In genomic region chr8:111769296-111769695, GRCm38 (mm10) we compare ENCODE assay signal across 9 mouse cellular contexts. TPM values are rescaled to one million over a fixed set of nuclear protein-coding genes. Genes with fewer than 3 reads are reported as not detected.
DNase-seq lines count a peak whose midpoint lies in the region; ATAC-seq and TF ChIP-seq lines count a peak whose summit lies in the region.
"Had no signal": no experiment of that assay in that cellular context is flagged by ENCODE, and none has a peak within 500 bp of the region (broad histone marks: within the 10 kb centered on the region; RNA-seq: fewer than 3 reads in every experiment).

No protein-coding gene starts in this region.

- H3K4me3 ChIP-seq in gastrocnemius, adult 2 months, result no peak overlapping the region
- no peak overlapping the region for H3K4me3 ChIP-seq in layer of hippocampus, adult 2 months
- no peak overlapping the region for H3K4me3 ChIP-seq in hindbrain, embryonic 15.5 days
- no peak overlapping the region for H3K4me3 ChIP-seq in neural tube, embryonic 15.5 days (replicated peaks)
- H3K4me3 ChIP-seq: liver, embryonic 15.5 days had no signal

- peaks cover 4% of the 10 kb centered on the region for H3K36me3 ChIP-seq in hindbrain, embryonic 15.5 days
- H3K36me3 ChIP-seq in neural tube, embryonic 15.5 days, result peaks cover 19% of the 10 kb centered on the region

- intact Hi-C loops in gastrocnemius, adult 2 months (cut with DNase I), result no loop called here
- intact Hi-C loops in gastrocnemius, postnatal 14 days (cut with DNase I; ENCODE audit: low total_unique reads), result no loop called here

- peak overlapping the region; percentile 67 for H3K27ac ChIP-seq in gastrocnemius, adult 2 months
- peak overlapping the region; percentile 74 for H3K27ac ChIP-seq in layer of hippocampus, adult 2 months
- H3K27ac ChIP-seq in hindbrain, embryonic 15.5 days (replicated peaks), result peak overlapping the region; percentile 74
- peak overlapping the region; percentile 84 for H3K27ac ChIP-seq in neural tube, embryonic 15.5 days (replicated peaks)
- H3K27ac ChIP-seq: liver, embryonic 15.5 days had no signal

- peaks cover 24% of the 10 kb centered on the region for H3K4me1 ChIP-seq in hindbrain, embryonic 15.5 days (replicated peaks)
- peaks cover 28% of the 10 kb centered on the region for H3K4me1 ChIP-seq in neural tube, embryonic 15.5 days

- H3K9ac ChIP-seq in hindbrain, embryonic 15.5 days, result no peak overlapping the region
- no peak overlapping the region; the same call in 1 of the 2 replicates for H3K9ac ChIP-seq in neural tube, embryonic 15.5 days (replicated peaks)
- H3K9ac ChIP-seq: liver, embryonic 15.5 days had no signal

- no peak for TF ChIP-seq CTCF in gastrocnemius, adult 2 months (IDR thresholded peaks at IDR 0.05)
- no peak for TF ChIP-seq CTCF in layer of hippocampus, adult 2 months (conservative IDR thresholded peaks at IDR 0.05)

- 61% methylated on average over 15 of the region's 15 CpGs for WGBS in hindbrain, embryonic 15.5 days
- WGBS in neural tube, embryonic 15.5 days, result 52% methylated on average over 15 of the region's 15 CpGs

- no peaks in the 10 kb centered on the region for H3K9me3 ChIP-seq in hindbrain, embryonic 15.5 days
- H3K9me3 ChIP-seq in neural tube, embryonic 15.5 days (replicated peaks), result no peaks in the 10 kb centered on the region
- H3K9me3 ChIP-seq: liver, embryonic 15.5 days had no signal

- H3K27me3 ChIP-seq in hindbrain, embryonic 15.5 days, result no peaks in the 10 kb centered on the region
- H3K27me3 ChIP-seq in neural tube, embryonic 15.5 days (replicated peaks), result no peaks in the 10 kb centered on the region
- H3K27me3 ChIP-seq: liver, embryonic 15.5 days had no signal

- ATAC-seq in hindbrain, embryonic 15.5 days (ENCODE audit: low FRiP score, low read depth), result no peak
- ATAC-seq in neural tube, embryonic 15.5 days (ENCODE audit: low FRiP score), result no peak

- no peak overlapping the region for H3K4me2 ChIP-seq in hindbrain, embryonic 15.5 days
- no peak overlapping the region for H3K4me2 ChIP-seq in neural tube, embryonic 15.5 days
- H3K4me2 ChIP-seq: liver, embryonic 15.5 days had no signal

- no peak for DNase-seq in gastrocnemius, adult 2 months
- no peak for DNase-seq in gastrocnemius, adult 8-10 months (ENCODE audit: low spot score in 2 of 2)
- no peak for DNase-seq in layer of hippocampus, adult 2 months (ENCODE audit: low spot score in 2 of 2)
- no peak for DNase-seq in layer of hippocampus, adult 8-10 months (ENCODE audit: low spot score in 2 of 2)
- no peak for DNase-seq in spleen, postnatal 14 days (ENCODE audit: low spot score in 2 of 2)
- no peak for DNase-seq in gastrocnemius, postnatal 14 days

RNA-seq across cellular contexts. Expression of gene Bcar1, which starts 25.7 kb away (rescaled TPM):
- 10 to 100 TPM; 10.8 to 12.6 TPM for total RNA-seq in gastrocnemius, adult 2 months (2021)
- 10 to 100 TPM; 10.7 to 11.1 (median 10.8) TPM for total RNA-seq in gastrocnemius, adult 8-10 months (2022)
- total RNA-seq in layer of hippocampus, adult 2 months (2021), result 10 to 100 TPM; 66.1 to 69.7 TPM
- total RNA-seq in layer of hippocampus, adult 8-10 months (2022), result 10 to 100 TPM; 58.8 to 73.3 (median 62.6) TPM
- 46.5 and 54.2 TPM in 2 replicates for polyA plus RNA-seq in hindbrain, embryonic 15.5 days (2015; fragmentation: Nextera tagmentation; extraction: Ambion mirVana)
- polyA plus RNA-seq in neural tube, embryonic 15.5 days (2015; fragmentation: Nextera tagmentation; extraction: Ambion mirVana), result 41.5 and 42.8 TPM in 2 replicates
- 10 to 100 TPM; 15.5 to 17.4 TPM for total RNA-seq in gastrocnemius, postnatal 14 days (2021)
